Mouse (Mus musculus) ES-Bruce4 (cell line): ENCODE results near the gene Uchl4. TPM values are rescaled to one million over a fixed set of nuclear protein-coding genes. Genes with fewer than 3 reads are reported as not detected.

ENCODE experiments used
- H3K27ac ChIP-seq: 2 replicates; pipeline ENCODE4 v1.5.1; 2012; ENCODE audit warnings: low read length, inconsistent platforms; ENCODE audit not compliant: insufficient read depth
- H3K27me3 ChIP-seq: 2 replicates; pipeline ENCODE4 v1.6.1; 2012; ENCODE audit warnings: mild to moderate bottlenecking, low read length, inconsistent platforms; ENCODE audit not compliant: control insufficient read depth, poor library complexity, insufficient read depth, severe bottlenecking
- H3K36me3 ChIP-seq: 2 replicates; pipeline ENCODE4 v1.6.1; 2012; ENCODE audit warnings: inconsistent platforms, mild to moderate bottlenecking, low read length, moderate library complexity; ENCODE audit not compliant: control insufficient read depth, poor library complexity, insufficient read depth, severe bottlenecking
- H3K4me1 ChIP-seq: one replicate; pipeline ENCODE4 v1.8.1; 2011; ENCODE audit warnings: low read length; ENCODE audit not compliant: control insufficient read depth, insufficient read depth
- H3K4me3 ChIP-seq: 2 replicates; pipeline ENCODE4 v1.5.1; 2011; ENCODE audit warnings: low read depth, mild to moderate bottlenecking, low read length
- H3K9ac ChIP-seq: 2 replicates; pipeline ENCODE4 v1.6.1; 2012; ENCODE audit warnings: low read depth, mild to moderate bottlenecking, inconsistent platforms; ENCODE audit not compliant: poor library complexity, severe bottlenecking
- H3K9me3 ChIP-seq: replicated peaks from 2 replicates; pipeline ENCODE4 v1.6.1; 2012; ENCODE audit warnings: mild to moderate bottlenecking, low read length, inconsistent platforms; ENCODE audit not compliant: control insufficient read depth, poor library complexity, insufficient read depth, severe bottlenecking
- CTCF ChIP-seq: IDR thresholded peaks from one replicate; pipeline ENCODE4 v1.8.1; 2011; ENCODE audit warnings: low read depth, low read length
- EP300 ChIP-seq: IDR thresholded peaks from 2 replicates; pipeline ENCODE4 v1.6.1; 2011; ENCODE audit warnings: low read depth, low read length; ENCODE audit not compliant: insufficient read depth
- POLR2A ChIP-seq: IDR thresholded peaks from one replicate; pipeline ENCODE4 v1.8.1; 2011; ENCODE audit warnings: low read length; ENCODE audit not compliant: insufficient read depth
- polyA plus RNA-seq: library from polyadenylated mRNA; stranded (reverse); fragments of >200 nt; gene quantifications from 2 replicates; pipeline ENCODE4 v1.2.4, GENCODE M21; 2011; ENCODE audit warnings: low read depth; ENCODE audit not compliant: missing spikeins, insufficient read depth, insufficient read length

The Uchl4 gene
- polyA plus RNA-seq, 1 experiment, result 13.2 TPM

- Histone ChIP-seq H3K27ac (peak overlapping the region; percentile 81), H3K27me3 (no peaks in the 10 kb centered on the region), H3K4me1 (peaks cover 19% of the 10 kb centered on the region), H3K4me3 (no peak overlapping the region), H3K9me3 (no peaks in the 10 kb centered on the region), H3K36me3 (peaks cover 10% of the 10 kb centered on the region), H3K9ac (no peak overlapping the region)
- no peak for TF ChIP-seq EP300
- no peak for TF ChIP-seq POLR2A
- TF ChIP-seq CTCF, result no peak
Observed at GRCm38 (mm10) chr9:64199897-64200296, 35.1 kb upstream of the Uchl4 start.

GRCm38 (mm10) chr9:64202331-64202730 is 32.7 kb upstream of the Uchl4 start:
- Histone ChIP-seq H3K9me3 (no peaks in the 10 kb centered on the region), H3K36me3 (peaks cover 18% of the 10 kb centered on the region), H3K9ac (no peak overlapping the region), H3K27me3 (no peaks in the 10 kb centered on the region), H3K4me1 (peaks cover 14% of the 10 kb centered on the region), H3K4me3 (no peak overlapping the region), H3K27ac (0 out of 2 replicates have a peak overlapping the region, but pooled peaks have one; percentile 51)
- TF ChIP-seq POLR2A (no peak), EP300 (no peak), CTCF (no peak)

- H3K9me3 ChIP-seq, result no peaks in the 10 kb centered on the region
- H3K27ac ChIP-seq, result 0 out of 2 replicates have a peak overlapping the region, but pooled peaks have one; percentile 51
- peaks cover 18% of the 10 kb centered on the region for H3K36me3 ChIP-seq
- peaks cover 10% of the 10 kb centered on the region for H3K4me1 ChIP-seq
- TF ChIP-seq POLR2A (no peak), CTCF (no peak), EP300 (no peak)
- no peak overlapping the region for H3K9ac ChIP-seq
- no peak overlapping the region for H3K4me3 ChIP-seq
- no peaks in the 10 kb centered on the region for H3K27me3 ChIP-seq
Observed at GRCm38 (mm10) chr9:64202866-64203265, 32.1 kb upstream of the Uchl4 start.

- Histone ChIP-seq H3K4me1 (peaks cover under 1% of the 10 kb centered on the region), H3K4me3 (no peak overlapping the region), H3K36me3 (peaks cover 45% of the 10 kb centered on the region), H3K27ac (no peak overlapping the region), H3K9ac (no peak overlapping the region), H3K9me3 (no peaks in the 10 kb centered on the region), H3K27me3 (no peaks in the 10 kb centered on the region)
- no peak for TF ChIP-seq CTCF
- no peak for TF ChIP-seq POLR2A
- TF ChIP-seq EP300, result no peak
Observed at GRCm38 (mm10) chr9:64207509-64208084, 27.4 kb upstream of the Uchl4 start.

- Histone ChIP-seq H3K9me3 (no peaks in the 10 kb centered on the region), H3K36me3 (peaks cover 26% of the 10 kb centered on the region), H3K9ac (no peak overlapping the region), H3K27ac (0 out of 2 replicates have a peak overlapping the region, but pooled peaks have one; percentile 3), H3K4me1 (peaks cover 3% of the 10 kb centered on the region), H3K4me3 (no peak overlapping the region), H3K27me3 (no peaks in the 10 kb centered on the region)
- TF ChIP-seq EP300 (no peak), POLR2A (no peak), CTCF (no peak)
Observed at GRCm38 (mm10) chr9:64214452-64214851, 20.5 kb upstream of the Uchl4 start.

GRCm38 (mm10) chr9:64216090-64216489 is 18.9 kb upstream of the Uchl4 start:
- Histone ChIP-seq H3K4me1 (peaks cover 5% of the 10 kb centered on the region), H3K27ac (no peak overlapping the region)
- no peak for TF ChIP-seq CTCF
- TF ChIP-seq EP300, result no peak
- no peak for TF ChIP-seq POLR2A

More at GRCm38 (mm10) chr9:64216090-64216489, 18.9 kb upstream of the Uchl4 start:
- Histone ChIP-seq H3K9ac (no peak overlapping the region), H3K27me3 (no peaks in the 10 kb centered on the region), H3K9me3 (no peaks in the 10 kb centered on the region), H3K36me3 (peaks cover 19% of the 10 kb centered on the region), H3K4me3 (no peak overlapping the region)
